Comparison of ENCODE assay signal across 11 mouse cellular contexts in the genomic region with DNA sequence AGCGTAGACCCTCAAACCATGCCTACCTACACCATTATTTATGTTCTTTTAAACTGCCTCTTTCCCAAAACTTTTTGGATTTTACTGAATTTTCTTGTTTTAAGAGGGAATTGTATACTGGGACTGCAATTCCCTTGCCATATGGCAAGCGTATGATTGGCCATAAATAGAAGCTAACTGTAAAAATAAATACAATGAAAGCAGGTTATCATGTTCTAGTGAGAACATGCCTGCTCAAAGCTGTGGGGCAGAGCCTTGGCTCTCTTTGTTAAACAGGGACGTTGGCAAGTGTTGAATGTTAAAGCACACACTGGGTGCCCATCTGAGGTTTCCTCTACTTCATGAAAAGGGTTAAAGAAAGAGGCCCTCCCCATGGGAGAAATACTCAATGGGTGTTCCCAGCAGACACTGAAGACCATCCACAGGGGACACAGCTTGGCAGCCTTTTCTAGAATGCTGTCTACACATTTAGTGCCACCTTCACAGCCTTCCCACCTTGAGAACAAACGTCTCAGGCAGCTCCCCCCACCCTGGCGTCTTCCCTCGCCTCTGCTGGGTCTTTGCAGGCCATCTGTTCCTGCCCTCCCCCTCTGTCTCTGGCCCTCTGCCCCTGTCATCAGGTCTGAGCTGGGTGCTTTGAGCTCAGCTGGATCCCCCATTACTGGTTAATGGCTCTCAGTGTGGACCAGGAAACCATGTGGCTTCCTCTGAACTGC.
DNase-seq lines count a peak whose midpoint lies in the region; ATAC-seq and TF ChIP-seq lines count a peak whose summit lies in the region.
"Had no signal": no experiment of that assay in that cellular context is flagged by ENCODE, and none has a peak within 500 bp of the region (broad histone marks: within the 10 kb centered on the region; RNA-seq: fewer than 3 reads in every experiment).

No protein-coding gene starts in this region.

- H3K4me1 ChIP-seq in cortical plate, adult 2 months (ENCODE audit: control insufficient read depth, insufficient read depth, low read length), result peaks cover 10% of the 10 kb centered on the region
- H3K4me1 ChIP-seq in hindbrain, embryonic 12.5 days, result peaks cover 60% of the 10 kb centered on the region
- H3K4me1 ChIP-seq in midbrain, embryonic 11.5 days (ENCODE audit: control insufficient read depth, insufficient read depth, low read length), result peaks cover 52% of the 10 kb centered on the region

- peak overlapping the region; percentile 39; the same call in 1 of the 2 replicates for H3K27ac ChIP-seq in cortical plate, adult 2 months (ENCODE audit: insufficient read depth, low read length)
- peak overlapping the region; percentile 60 for H3K27ac ChIP-seq in hindbrain, embryonic 12.5 days
- H3K27ac ChIP-seq in midbrain, embryonic 11.5 days (ENCODE audit: low read depth, low read length), result no peak overlapping the region
- H3K27ac ChIP-seq: macrophage had no signal

- no peaks in the 10 kb centered on the region for H3K36me3 ChIP-seq in hindbrain, embryonic 12.5 days
- no peaks in the 10 kb centered on the region for H3K36me3 ChIP-seq in midbrain, embryonic 11.5 days (ENCODE audit: control insufficient read depth, insufficient read depth, low read length)

- WGBS in hindbrain, embryonic 12.5 days, result 32% methylated on average over 6 of the region's 6 CpGs
- WGBS in midbrain, embryonic 11.5 days, result 31% methylated on average over 6 of the region's 6 CpGs

- H3K4me3 ChIP-seq in cortical plate, adult 2 months (ENCODE audit: insufficient read depth, low read length), result no peak overlapping the region
- H3K4me3 ChIP-seq in hindbrain, embryonic 12.5 days, result no peak overlapping the region
- no peak overlapping the region for H3K4me3 ChIP-seq in midbrain, embryonic 11.5 days (ENCODE audit: low read depth, low read length)

- H3K9ac ChIP-seq in hindbrain, embryonic 12.5 days, result no peak overlapping the region
- H3K9ac ChIP-seq in midbrain, embryonic 11.5 days (ENCODE audit: low read length), result no peak overlapping the region

- no peaks in the 10 kb centered on the region for H3K9me3 ChIP-seq in hindbrain, embryonic 12.5 days (replicated peaks)
- H3K9me3 ChIP-seq in midbrain, embryonic 11.5 days (ENCODE audit: control insufficient read depth, low read length), result no peaks in the 10 kb centered on the region

- H3K27me3 ChIP-seq in hindbrain, embryonic 12.5 days, result 0 out of 2 replicates have a peak, but pooled peaks cover 6% of the 10 kb centered on the region
- H3K27me3 ChIP-seq in midbrain, embryonic 11.5 days (ENCODE audit: control insufficient read depth, insufficient read depth, low read length), result peaks cover 37% of the 10 kb centered on the region; the same call in 1 of the 2 replicates

- no peak for TF ChIP-seq POLR2A in cortical plate, adult 2 months (IDR thresholded peaks at IDR 0.05; ENCODE audit: extremely low read depth, insufficient read depth, low read length)

- no peak overlapping the region for H3K4me2 ChIP-seq in hindbrain, embryonic 12.5 days (replicated peaks)
- H3K4me2 ChIP-seq in midbrain, embryonic 11.5 days, result no peak overlapping the region
- H3K4me2 ChIP-seq: heart, embryonic 11.5 days had no signal

- no peak for ATAC-seq in cerebellum, adult (ENCODE audit: insufficient number of reproducible peaks, low FRiP score, low TSS enrichment)
- ATAC-seq in hindbrain, embryonic 12.5 days (ENCODE audit: low FRiP score), result peak; percentile 49
- 0 out of 2 replicates have a peak, but pooled peaks have one; percentile 28 for ATAC-seq in midbrain, embryonic 11.5 days (ENCODE audit: low FRiP score)
- no peak for ATAC-seq in CD4-positive, CD25-positive, alpha-beta regulatory T cell, adult 4 months

- no peak for TF ChIP-seq CTCF in cortical plate, adult 2 months (IDR thresholded peaks at IDR 0.05; ENCODE audit: extremely low read depth, insufficient read depth, low read length)

- DNase-seq in cerebellum, adult 9-11 months, result peak; percentile 14
- DNase-seq in midbrain, embryonic 11.5 days (ENCODE audit: low spot score, missing footprints), result no peak
- DNase-seq in adrenal gland, postnatal 36 days, result no peak
- no peak for DNase-seq in ovary, adult 18-20 months (ENCODE audit: low spot score)
- DNase-seq: spleen, adult 18-20 months had no signal

Comparison
In these comparisons a context has a peak if more than half of its experiments do, and no peak if none do; other contexts are left out.
1. ATAC-seq: peak in hindbrain, embryonic 12.5 days (single experiment) and midbrain, embryonic 11.5 days (single experiment); none in cerebellum, adult (single experiment) and CD4-positive, CD25-positive, alpha-beta regulatory T cell, adult 4 months (single experiment).